Mouse (Mus musculus): ENCODE data around the gene Prss57.

DNA sequence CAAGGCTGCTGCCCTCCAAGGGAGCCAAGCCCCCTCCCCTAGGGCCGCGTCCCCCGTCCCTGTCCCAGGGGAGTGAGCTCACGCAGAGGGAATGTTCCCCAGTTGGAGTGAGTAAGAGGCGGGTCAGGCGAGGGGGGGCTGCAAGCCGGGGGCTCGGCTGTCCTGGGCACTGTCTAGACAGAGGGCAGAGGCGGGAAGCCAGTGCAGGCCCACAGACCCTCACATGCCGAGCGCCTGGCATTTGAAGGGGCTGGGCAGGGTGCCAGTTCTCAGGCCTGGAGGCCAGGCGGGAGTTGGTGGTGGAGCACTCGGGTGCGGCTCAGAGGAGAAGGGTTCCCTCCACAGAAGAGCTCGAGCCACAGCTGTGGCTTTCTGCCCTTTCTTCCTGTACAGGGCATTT is 12.8 kb downstream of the Prss57 start:
- no peak for TF ChIP-seq CTCF (IDR thresholded peaks at IDR 0.05; ENCODE audit: low read depth)
- TF ChIP-seq EP300 (IDR thresholded peaks at IDR 0.05; ENCODE audit: low read depth), result no peak

Measured in liver, postnatal 0 days (tissue).